Mouse (Mus musculus) intestine, postnatal 0 days (tissue): Measurements from ENCODE around the gene Pfkm. TPM values are rescaled to one million over a fixed set of nuclear protein-coding genes. Genes with fewer than 3 reads are reported as not detected.

Experiments
- ATAC-seq: fragments of 200-750 bp; cut with Nextera tagmentation; 2 replicates; pipeline ENCODE4 v1.8.0; 2017; ENCODE audit warnings: mild to moderate bottlenecking, moderate TSS enrichment, moderate library complexity
- H3K27ac ChIP-seq: fragments of 300-500 bp; sonication (generic); 2 replicates; pipeline ENCODE4 v1.5.1; 2014; ENCODE audit warnings: mild to moderate bottlenecking, low read depth, low read length, moderate library complexity
- H3K27me3 ChIP-seq: fragments of 300-500 bp; sonication (generic); replicated peaks from 2 replicates; pipeline ENCODE4 v1.6.1; 2014; ENCODE audit warnings: low read length, mixed read lengths; ENCODE audit not compliant: control insufficient read depth, insufficient read depth
- H3K36me3 ChIP-seq: fragments of 300-500 bp; sonication (generic); 2 replicates; pipeline ENCODE4 v1.6.1; 2014; ENCODE audit warnings: mild to moderate bottlenecking, moderate library complexity; ENCODE audit not compliant: control insufficient read depth, insufficient read depth
- H3K4me1 ChIP-seq: fragments of 300-500 bp; sonication (generic); replicated peaks from 2 replicates; pipeline ENCODE4 v1.6.1; 2014; ENCODE audit warnings: antibody characterized with exemption, low read length, mixed read lengths; ENCODE audit not compliant: control insufficient read depth, insufficient read depth
- H3K4me2 ChIP-seq: fragments of 300-500 bp; sonication (generic); replicated peaks from 2 replicates; pipeline ENCODE4 v1.6.1; 2014; ENCODE audit warnings: low read depth, mild to moderate bottlenecking, moderate library complexity
- H3K4me3 ChIP-seq: fragments of 300-500 bp; sonication (generic); 2 replicates; pipeline ENCODE4 v1.5.1; 2014; ENCODE audit warnings: low read depth, low read length
- H3K9ac ChIP-seq: fragments of 300-500 bp; sonication (generic); 2 replicates; pipeline ENCODE4 v1.6.1; 2014; ENCODE audit warnings: mild to moderate bottlenecking, low read depth, low read length
- H3K9me3 ChIP-seq: fragments of 300-500 bp; sonication (generic); 2 replicates; pipeline ENCODE4 v1.6.1; 2016; ENCODE audit warnings: mixed run types; ENCODE audit not compliant: control insufficient read depth
- CTCF ChIP-seq: sonication (generic); IDR thresholded peaks from 2 replicates; pipeline ENCODE4 v1.5.1; 2016; ENCODE audit warnings: low read depth, mild to moderate bottlenecking, control low read depth, antibody characterized with exemption, moderate library complexity
- WGBS: fragments of 180-500 bp; shearing (Covaris S2); extraction: QIAGEN DNeasy Blood & Tissue Kit; methylation state at CpG from one replicate; pipeline ENCODE4 v1.1.7; 2014; 5-methylcytosine and 5-hydroxymethylcytosine counted together
- polyA plus RNA-seq: library from polyadenylated mRNA; unstranded; fragments of >200 nt; fragmentation: Nextera tagmentation; extraction: Ambion mirVana; gene quantifications from 2 replicates; pipeline ENCODE4 v1.2.1, GENCODE M21; 2015

Pfkm gene
- polyA plus RNA-seq, 1 experiment from 2014 or later, result 15.6 TPM

- no peak overlapping the region for H3K4me2 ChIP-seq
- 85% methylated on average over 9 of the region's 9 CpGs for WGBS
Observed at GRCm38 (mm10) chr15:98136871-98137270, 44.5 kb downstream of the Pfkm start.

GRCm38 (mm10) chr15:98139763-98140162 lies 47.4 kb downstream of the Pfkm start:
- H3K36me3 ChIP-seq, result peaks cover 60% of the 10 kb centered on the region
- 36% methylated on average over 7 of the region's 7 CpGs for WGBS
- peak overlapping the region; percentile 41; the same call in 1 of the 2 replicates for H3K27ac ChIP-seq
- H3K9ac ChIP-seq, result no peak overlapping the region
- 0 out of 2 replicates have a peak overlapping the region, but pooled peaks have one; percentile 4 for H3K4me2 ChIP-seq
- H3K4me3 ChIP-seq, result no peak overlapping the region
- no peaks in the 10 kb centered on the region for H3K27me3 ChIP-seq
- H3K4me1 ChIP-seq, result no peaks in the 10 kb centered on the region; the same call in 1 of the 2 replicates
- ATAC-seq, result peak; percentile 84
- H3K9me3 ChIP-seq, result no peaks in the 10 kb centered on the region
- TF ChIP-seq CTCF, result no peak

More at GRCm38 (mm10) chr15:98136871-98137270, 44.5 kb downstream of the Pfkm start:
- Histone ChIP-seq H3K4me3 (no peak overlapping the region), H3K4me1 (no peaks in the 10 kb centered on the region; the same call in 1 of the 2 replicates), H3K9me3 (no peaks in the 10 kb centered on the region), H3K9ac (no peak overlapping the region), H3K27ac (no peak overlapping the region), H3K27me3 (no peaks in the 10 kb centered on the region), H3K36me3 (peaks cover 72% of the 10 kb centered on the region)
- TF ChIP-seq CTCF, result no peak
- ATAC-seq, result no peak

GRCm38 (mm10) chr15:98140809-98141208 lies 48.4 kb downstream of the Pfkm start:
- Histone ChIP-seq H3K4me3 (no peak overlapping the region), H3K4me1 (no peaks in the 10 kb centered on the region; the same call in 1 of the 2 replicates), H3K9me3 (no peaks in the 10 kb centered on the region), H3K27ac (no peak overlapping the region), H3K9ac (no peak overlapping the region), H3K27me3 (no peaks in the 10 kb centered on the region), H3K4me2 (no peak overlapping the region), H3K36me3 (peaks cover 50% of the 10 kb centered on the region)
- ATAC-seq, result no peak
- TF ChIP-seq CTCF, result no peak
- 90% methylated on average over 5 of the region's 5 CpGs for WGBS

- Histone ChIP-seq H3K27ac (no peak overlapping the region), H3K4me3 (no peak overlapping the region), H3K36me3 (peaks cover 36% of the 10 kb centered on the region), H3K4me1 (no peaks in the 10 kb centered on the region; the same call in 1 of the 2 replicates), H3K27me3 (no peaks in the 10 kb centered on the region), H3K9me3 (no peaks in the 10 kb centered on the region), H3K4me2 (no peak overlapping the region), H3K9ac (no peak overlapping the region)
- 87% methylated on average over 10 of the region's 10 CpGs for WGBS
- ATAC-seq, result no peak
- TF ChIP-seq CTCF, result no peak
Observed at GRCm38 (mm10) chr15:98142515-98142914, 50.1 kb downstream of the Pfkm start.

- Histone ChIP-seq H3K4me2 (peak overlapping the region; percentile 87), H3K9me3 (no peaks in the 10 kb centered on the region), H3K36me3 (peaks cover 22% of the 10 kb centered on the region), H3K27ac (peak overlapping the region; percentile 84), H3K9ac (peak overlapping the region; percentile 83), H3K27me3 (no peaks in the 10 kb centered on the region), H3K4me1 (no peaks in the 10 kb centered on the region), H3K4me3 (peak overlapping the region; percentile 74)
- ATAC-seq, result peak; percentile 55
- WGBS, result under 1% methylated on average over 35 of the region's 36 CpGs
- TF ChIP-seq CTCF, result no peak
Observed at GRCm38 (mm10) chr15:98144861-98145507, 52.6 kb downstream of the Pfkm start.

GRCm38 (mm10) chr15:98145559-98146181 lies 53.3 kb downstream of the Pfkm start:
- Histone ChIP-seq H3K9me3 (no peaks in the 10 kb centered on the region), H3K9ac (peak overlapping the region; percentile 83), H3K27me3 (no peaks in the 10 kb centered on the region), H3K4me1 (no peaks in the 10 kb centered on the region), H3K36me3 (peaks cover 18% of the 10 kb centered on the region), H3K27ac (peak overlapping the region; percentile 84), H3K4me3 (peak overlapping the region; percentile 74), H3K4me2 (peak overlapping the region; percentile 87)
- under 1% methylated on average over 38 of the region's 38 CpGs for WGBS
- peak; percentile 94 for ATAC-seq
- no peak for TF ChIP-seq CTCF
